Mouse (Mus musculus): ENCODE results near the gene Mycbpap.

- no peak for TF ChIP-seq CTCF (IDR thresholded peaks at IDR 0.05; ENCODE audit: low read depth)
- TF ChIP-seq EP300 (optimal IDR thresholded peaks at IDR 0.05) = no peak
Measured at GRCm38 (mm10) chr11:94464170-94464569, 57.4 kb downstream of the Mycbpap start.
